Mouse (Mus musculus) lung, adult 2 months (tissue): Measurements from ENCODE around the gene Ccdc151.

Experiments
- CTCF ChIP-seq: fragments of 200-500 bp; IDR thresholded peaks from 2 replicates; pipeline ENCODE4 v1.5.1; 2011; ENCODE audit warnings: mild to moderate bottlenecking, low read length, control low read depth; ENCODE audit not compliant: insufficient read depth
- POLR2A ChIP-seq: fragments of 200-500 bp; IDR thresholded peaks from 2 replicates; pipeline ENCODE4 v1.6.1; 2011; ENCODE audit warnings: low read depth, mild to moderate bottlenecking, control low read depth, low read length, borderline replicate concordance; ENCODE audit errors: extremely low read depth

DNA sequence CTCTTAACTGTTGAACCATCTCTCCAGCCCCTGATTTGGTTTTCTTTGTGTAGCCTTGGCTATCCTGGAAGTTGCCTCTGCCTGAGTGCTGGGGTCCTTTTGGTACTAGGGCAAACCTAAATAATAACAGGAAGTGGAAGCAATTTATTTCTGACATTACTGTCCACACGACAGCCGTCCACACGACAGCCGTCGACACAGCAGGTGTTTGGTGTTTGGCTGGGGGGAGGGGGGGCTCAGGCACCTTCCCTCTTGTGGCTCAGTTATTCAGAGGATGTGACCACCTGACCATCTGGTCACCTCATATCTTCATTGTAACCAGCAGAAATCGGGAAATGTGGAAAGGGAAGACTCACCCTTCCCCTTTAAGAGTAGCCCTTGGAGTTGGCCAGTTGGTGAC, 33.6 kb downstream of the Ccdc151 start:
- no peak for TF ChIP-seq CTCF
- TF ChIP-seq POLR2A, result no peak
